Mouse (Mus musculus) CH12.LX (cell line): ENCODE results near the gene Tspan9. TPM values are rescaled to one million over a fixed set of nuclear protein-coding genes. Genes with fewer than 3 reads are reported as not detected.

Experiments
- DNase-seq: peaks from one replicate; pipeline ENCODE4 v3.0.0-alpha.2; 2013; ENCODE audit errors: extremely low read depth
- H3K27ac ChIP-seq: 2 replicates; pipeline ENCODE4 v1.5.1; 2012; ENCODE audit warnings: low read depth, mild to moderate bottlenecking, control low read depth, moderate library complexity; ENCODE audit not compliant: insufficient read depth
- H3K27me3 ChIP-seq: replicated peaks from 2 replicates; pipeline ENCODE3; 2012; ENCODE audit warnings: inconsistent platforms
- H3K36me3 ChIP-seq, 2 experiments: replicated peaks in 1 of 2; 2 replicates each; pipeline versions ENCODE3 to v1.6.1; 2012; ENCODE audit warnings: inconsistent platforms in 1 of 2, low read length in 1 of 2, mild to moderate bottlenecking in 1 of 2, mixed read lengths in 1 of 2, moderate library complexity in 1 of 2; ENCODE audit not compliant: control insufficient read depth in 1 of 2, insufficient read depth in 1 of 2
- H3K4me1 ChIP-seq, 2 experiments: 2 replicates each; pipeline ENCODE4 v1.6.1; 2012; ENCODE audit warnings: inconsistent platforms in 1 of 2, moderate library complexity in 1 of 2; ENCODE audit not compliant: insufficient read depth in 2 of 2, control insufficient read depth in 1 of 2
- H3K4me2 ChIP-seq: 2 replicates; pipeline ENCODE4 v1.6.1; 2012; ENCODE audit warnings: low read depth, mild to moderate bottlenecking, control low read depth; ENCODE audit not compliant: poor library complexity, insufficient read depth, severe bottlenecking
- H3K4me3 ChIP-seq, 3 experiments: fragments of 150-350 bp in 1 of 3; sonication (generic) in 1 of 3; replicated peaks in 1 of 3; 2 replicates each; pipeline versions ENCODE3 to v1.5.1; 2011 to 2012; ENCODE audit warnings: low read depth in 2 of 3, low read length in 2 of 3, mild to moderate bottlenecking in 2 of 3, moderate library complexity in 2 of 3, control low read depth in 1 of 3, improper control_type of control experiment in 1 of 3, inconsistent platforms in 1 of 3, mixed read lengths in 1 of 3; ENCODE audit not compliant: poor library complexity in 1 of 3
- H3K79me2 ChIP-seq: replicated peaks from 2 replicates; pipeline ENCODE4 v1.6.1; 2012; ENCODE audit warnings: mild to moderate bottlenecking, moderate library complexity; ENCODE audit not compliant: control insufficient read depth, poor library complexity, insufficient read depth, severe bottlenecking; ENCODE audit errors: extremely low read depth
- H3K9ac ChIP-seq: 2 replicates; pipeline ENCODE4 v1.6.1; 2012; ENCODE audit warnings: low read depth, mild to moderate bottlenecking, control low read depth, moderate library complexity; ENCODE audit not compliant: insufficient read depth
- H3K9me3 ChIP-seq: replicated peaks from 2 replicates; pipeline ENCODE3; 2012; ENCODE audit warnings: low read length, inconsistent platforms, mixed read lengths
- CHD1 ChIP-seq: IDR thresholded peaks from 2 replicates; pipeline ENCODE4 v1.6.1; 2012; ENCODE audit warnings: low read depth, low read length, improper control_type of control experiment, inconsistent platforms
- CTCF ChIP-seq, 2 experiments: IDR thresholded peaks in 1 of 2; conservative IDR thresholded peaks in 1 of 2; 2 replicates each; pipeline ENCODE4 v1.5.1; 2011 to 2012; ENCODE audit warnings: low read depth in 2 of 2, low read length in 2 of 2, improper control_type of control experiment in 1 of 2, inconsistent platforms in 1 of 2, mild to moderate bottlenecking in 1 of 2, moderate library complexity in 1 of 2
- ETS1 ChIP-seq: conservative IDR thresholded peaks from 2 replicates; pipeline ENCODE4 v1.6.1; 2012; ENCODE audit warnings: low read depth, mild to moderate bottlenecking, inconsistent platforms, low read length, improper control_type of control experiment, moderate library complexity
- HCFC1 ChIP-seq: IDR thresholded peaks from 2 replicates; pipeline ENCODE4 v1.6.1; 2012; ENCODE audit warnings: low read depth, mild to moderate bottlenecking, inconsistent platforms, low read length, improper control_type of control experiment
- IRF4 ChIP-seq: IDR thresholded peaks from 2 replicates; pipeline ENCODE4 v1.6.1; 2014; ENCODE audit warnings: low read depth, mild to moderate bottlenecking, inconsistent platforms, low read length, improper control_type of control experiment
- JUN ChIP-seq: IDR thresholded peaks from 2 replicates; pipeline ENCODE4 v1.6.1; 2011; ENCODE audit warnings: low read depth, mild to moderate bottlenecking, low read length, improper control_type of control experiment, moderate library complexity; ENCODE audit not compliant: insufficient read depth
- JUND ChIP-seq: conservative IDR thresholded peaks from 2 replicates; pipeline ENCODE4 v1.6.1; 2011; ENCODE audit warnings: low read depth, low read length, improper control_type of control experiment
- MAZ ChIP-seq: IDR thresholded peaks from 2 replicates; pipeline ENCODE4 v1.6.1; 2012; ENCODE audit warnings: low read depth, mild to moderate bottlenecking, inconsistent platforms, low read length, improper control_type of control experiment, moderate library complexity
- MXI1 ChIP-seq: IDR thresholded peaks from 2 replicates; pipeline ENCODE4 v1.6.1; 2011; ENCODE audit warnings: mild to moderate bottlenecking, low read depth, low read length, improper control_type of control experiment
- NELFE ChIP-seq: IDR thresholded peaks from 2 replicates; pipeline ENCODE4 v1.6.1; 2011; ENCODE audit warnings: low read depth, low read length, improper control_type of control experiment
- NRF1 ChIP-seq: IDR thresholded peaks from 2 replicates; pipeline ENCODE4 v1.6.1; 2014; ENCODE audit warnings: low read depth, mild to moderate bottlenecking, inconsistent platforms, low read length, improper control_type of control experiment, moderate library complexity
- RAD21 ChIP-seq: IDR thresholded peaks from 2 replicates; pipeline ENCODE4 v1.6.1; 2011; ENCODE audit warnings: low read depth, mild to moderate bottlenecking, low read length, improper control_type of control experiment, moderate library complexity
- SIN3A ChIP-seq: IDR thresholded peaks from 2 replicates; pipeline ENCODE4 v1.6.1; 2012; ENCODE audit warnings: low read length, improper control_type of control experiment, inconsistent platforms
- USF1 ChIP-seq: IDR thresholded peaks from 2 replicates; pipeline ENCODE4 v1.6.1; 2014; ENCODE audit warnings: low read depth, mild to moderate bottlenecking, inconsistent platforms, low read length, improper control_type of control experiment
- USF2 ChIP-seq: conservative IDR thresholded peaks from 2 replicates; pipeline ENCODE4 v1.6.1; 2011; ENCODE audit warnings: low read depth, low read length, improper control_type of control experiment
- ZKSCAN1 ChIP-seq: IDR thresholded peaks from 2 replicates; pipeline ENCODE4 v1.6.1; 2012; ENCODE audit warnings: low read depth, inconsistent platforms, low read length, improper control_type of control experiment, borderline replicate concordance
- dilution Hi-C: fragments of 300-500 bp; cut with MboI; formaldehyde crosslinking; loops from 2 replicates; pipeline ENCODE4 v1.14.3; 2020; ENCODE audit warnings: low sequenced_read_pairs; ENCODE audit not compliant: extremely low pct_unique_long_range_greater_than_20kb, extremely low pct_ligation_motif_present
- in situ Hi-C: fragments of 300-500 bp; cut with MboI; formaldehyde crosslinking; loops from 3 replicates; pipeline ENCODE4 v1.14.3; 2019; ENCODE audit warnings: low sequenced_read_pairs, low pct_ligation_motif_present, low pct_unique_long_range_greater_than_20kb, mixed read lengths
- polyA plus RNA-seq: library from polyadenylated mRNA; unstranded; fragments of >175 nt; gene quantifications from 2 replicates; pipeline ENCODE4 v1.2.1, GENCODE M21; 2012; ENCODE audit warnings: low read depth; ENCODE audit not compliant: insufficient read length
- total RNA-seq, 2 experiments: library from RNA; depleted of rRNA; stranded (reverse); fragments of 300-350 nt in 1 of 2; fragments of >200 nt in 1 of 2; gene quantifications; 2 replicates each; pipeline ENCODE4 v1.2.3; 2012 to 2014

Tspan9 gene
- total RNA-seq (2012; rRNA removed) (0.92 and 0.98 TPM in 2 replicates), total RNA-seq (2014; rRNA removed) (0.40 and 0.55 TPM in 2 replicates), polyA plus RNA-seq (0.33 and 0.71 TPM in 2 replicates)

- Histone ChIP-seq H3K4me3 (peak within 1 kb of the TSS; percentile 30 to 56 (median 52)), H3K9ac (peak within 1 kb of the TSS; percentile 27), H3K79me2 (no peaks in the 10 kb centered on the region), H3K4me2 (peak within 1 kb of the TSS; percentile 92), H3K4me1 (peaks cover 0 to 6% of the 10 kb centered on the region in 2 experiments; a peak in 1 of 4 replicates), H3K27ac (no peak within 1 kb of the TSS), H3K36me3 (no peaks in the 10 kb centered on the region), H3K9me3 (no peaks in the 10 kb centered on the region), H3K27me3 (peaks cover 69% of the 10 kb centered on the region)
- in situ Hi-C loops, result no loop called here
- dilution Hi-C loops, result no loop called here
- TF ChIP-seq CTCF (conservative IDR thresholded peaks at IDR 0.05 in 1 of 2, IDR thresholded peaks at IDR 0.05 in 1 of 2; ENCODE audit: low read depth in 2 of 2, low read length in 2 of 2), result 0 out of 4 replicates have a peak, but pooled peaks of 1 of the 2 experiments have one; percentile 1
- TF ChIP-seq IRF4, result no peak
- peak; percentile 39; the same call in 1 of the 2 replicates for TF ChIP-seq NRF1
- peak; percentile 40; the same call in 1 of the 2 replicates for TF ChIP-seq MXI1
- peak; percentile 18 for DNase-seq
Measured at GRCm38 (mm10) chr6:128143390-128144020, at the start of gene Tspan9. Gene Tspan9 (minus strand): TSS chr6:128143594.

- DNase-seq, result no peak
- 0 out of 4 replicates have a peak, but pooled peaks of 1 of the 2 experiments have one; percentile 7 for TF ChIP-seq CTCF (conservative IDR thresholded peaks at IDR 0.05 in 1 of 2, IDR thresholded peaks at IDR 0.05 in 1 of 2; ENCODE audit: low read depth in 2 of 2, low read length in 2 of 2)
- no peak for TF ChIP-seq NRF1
- dilution Hi-C loops, result no loop called here
- Histone ChIP-seq H3K27me3 (peaks cover 40% of the 10 kb centered on the region), H3K4me2 (no peak overlapping the region), H3K79me2 (no peaks in the 10 kb centered on the region), H3K9ac (no peak overlapping the region), H3K36me3 (no peaks in the 10 kb centered on the region), H3K9me3 (no peaks in the 10 kb centered on the region), H3K27ac (no peak overlapping the region), H3K4me1 (no peaks in the 10 kb centered on the region), H3K4me3 (no peak overlapping the region)
- in situ Hi-C loops, result no loop called here
Measured at GRCm38 (mm10) chr6:128183521-128183920, 40.1 kb upstream of the Tspan9 start.

- in situ Hi-C loops, result no loop called here
Measured at GRCm38 (mm10) chr6:128181176-128181575, 37.8 kb upstream of the Tspan9 start.

More at GRCm38 (mm10) chr6:128181176-128181575, 37.8 kb upstream of the Tspan9 start:
- H3K4me1 ChIP-seq, result no peaks in the 10 kb centered on the region
- no peak for TF ChIP-seq HCFC1
- TF ChIP-seq NELFE, result no peak
- TF ChIP-seq JUN, result no peak
- TF ChIP-seq MAZ, result no peak
- no peak for TF ChIP-seq IRF4
- TF ChIP-seq SIN3A, result no peak
- TF ChIP-seq USF1, result no peak
- TF ChIP-seq USF2, result no peak
- TF ChIP-seq CTCF (conservative IDR thresholded peaks at IDR 0.05 in 1 of 2, IDR thresholded peaks at IDR 0.05 in 1 of 2; ENCODE audit: low read depth in 2 of 2, low read length in 2 of 2), result no peak
- no peak for TF ChIP-seq ETS1
- TF ChIP-seq RAD21, result no peak
- TF ChIP-seq CHD1, result no peak
- no peak for TF ChIP-seq ZKSCAN1
- TF ChIP-seq JUND, result no peak
- H3K79me2 ChIP-seq, result no peaks in the 10 kb centered on the region
- peaks cover 52% of the 10 kb centered on the region for H3K27me3 ChIP-seq
- no peak overlapping the region for H3K9ac ChIP-seq
- no peaks in the 10 kb centered on the region for H3K9me3 ChIP-seq
- DNase-seq, result no peak
- dilution Hi-C loops, result no loop called here
- no peaks in the 10 kb centered on the region for H3K36me3 ChIP-seq
- H3K27ac ChIP-seq, result no peak overlapping the region
- no peak overlapping the region for H3K4me2 ChIP-seq
- no peak overlapping the region for H3K4me3 ChIP-seq
